Mouse (Mus musculus) limb, embryonic 15.5 days (tissue): ENCODE measurements around the gene Rab3gap2. TPM values are rescaled to one million over a fixed set of nuclear protein-coding genes. Genes with fewer than 3 reads are reported as not detected.

Experiments used
- microRNA counts: library from miRNA; unstranded; fragments of <30 nt; microRNA quantifications from one replicate; lab custom pipeline; 2016
- microRNA-seq: library from miRNA; unstranded; fragments of <30 nt; microRNA quantifications from one replicate; pipeline ENCODE4, GENCODE M21; 2016
- polyA plus RNA-seq: library from polyadenylated mRNA; unstranded; fragments of >200 nt; fragmentation: Nextera tagmentation; extraction: Ambion mirVana; gene quantifications from 2 replicates; pipeline ENCODE4 v1.2.1, GENCODE M21; 2015

Gene Rab3gap2
- polyA plus RNA-seq, 1 experiment from 2014 or later: 23.7 TPM

MicroRNAs encoded within 50 kb of the gene (microRNA counts, 519-probe panel; counts per million panel counts)
- microRNA mmu-miR-194 (lab: Ali Mortazavi, UCI) (2,178 counts per million, percentile 41 among the panel's probes with 10 or more counts), microRNA mmu-miR-664 (lab: Ali Mortazavi, UCI) (2,491 counts per million, percentile 51 among the panel's probes with 10 or more counts)

Small RNA genes lying within 50 kb of the gene (microRNA-seq; reads per million reads assigned to microRNA genes)
- gene Mir194-1 (1.4 reads per million), gene Mir215 (9.8 reads per million, percentile 25 among the genes with 10 or more reads in this experiment), gene Mir664 (7.4 reads per million, percentile 20 among the genes with 10 or more reads in this experiment)

Other genes with a start within 250 kb of the Rab3gap2 start
- 2.4 and 2.9 TPM in 2 replicates for gene Mark1, start 204.5 kb upstream of the Rab3gap2 start, polyA plus RNA-seq
- 25.2 and 27.6 TPM in 2 replicates for gene Iars2, start 125.3 kb downstream of the Rab3gap2 start, polyA plus RNA-seq
- 21.3 and 23.3 TPM in 2 replicates for gene Bpnt1, start 128.0 kb downstream of the Rab3gap2 start, polyA plus RNA-seq
- gene Eprs, start 158.9 kb downstream of the Rab3gap2 start, polyA plus RNA-seq: 170 and 174 TPM in 2 replicates